Mouse (Mus musculus): Measurements from ENCODE around the gene 1700067K01Rik. TPM values are rescaled to one million over a fixed set of nuclear protein-coding genes. Genes with fewer than 3 reads are reported as not detected.

The 1700067K01Rik gene
- polyA plus RNA-seq, 1 experiment from 2014 or later, result 0.54 TPM

DNA sequence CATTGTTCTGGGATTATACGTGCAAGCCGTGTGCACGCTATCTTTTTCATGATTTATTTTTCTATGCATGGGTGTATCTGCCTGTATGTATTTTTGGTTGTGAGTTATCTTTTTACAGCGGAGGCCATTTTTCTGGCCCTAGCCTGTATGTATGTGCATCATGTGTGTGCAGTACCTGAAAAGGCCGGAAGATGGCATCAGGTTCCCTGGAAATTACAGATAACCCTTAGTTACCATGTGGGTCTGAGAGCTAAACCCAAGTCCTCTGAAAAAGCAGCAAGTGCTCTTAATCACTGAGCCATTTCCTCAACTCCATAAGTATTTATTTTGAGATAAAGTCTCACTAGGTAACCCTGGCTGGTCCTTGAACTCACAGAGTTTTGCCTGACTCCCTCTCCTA is 51.9 kb downstream of the 1700067K01Rik start:
- H3K4me1 ChIP-seq (replicated peaks), result peaks cover 25% of the 10 kb centered on the region
- ATAC-seq (ENCODE audit: insufficient number of reproducible peaks, low FRiP score), result no peak
- H3K4me2 ChIP-seq, result no peak overlapping the region
- WGBS, result 80% methylated on average over 5 of the region's 5 CpGs
- H3K4me3 ChIP-seq, result no peak overlapping the region
- no peak overlapping the region for H3K9ac ChIP-seq
- H3K9me3 ChIP-seq (replicated peaks), result no peaks in the 10 kb centered on the region
- no peaks in the 10 kb centered on the region for H3K36me3 ChIP-seq
- no peak overlapping the region for H3K27ac ChIP-seq (ENCODE audit: poor library complexity, severe bottlenecking)
- H3K27me3 ChIP-seq (replicated peaks), result no peaks in the 10 kb centered on the region

MicroRNA genes within 50 kb of the gene (microRNA counts, 519-probe panel; counts per million panel counts)
- microRNA mmu-miR-1199, result not detected

Small RNA genes within 50 kb of the gene (microRNA-seq; reads per million reads assigned to microRNA genes)
- 1.2 reads per million for gene Mir1199
- gene Mir8111, result 3.1 reads per million, percentile 8 among the genes with 10 or more reads in this experiment

Other genes starting within 250 kb of the 1700067K01Rik start
- gene Adgrl1, start 101.4 kb upstream of the 1700067K01Rik start, polyA plus RNA-seq (2016; fragmentation: Nextera tagmentation; extraction: Ambion mirVana), result 11.2 and 11.4 TPM in 2 replicates
- 0.34 and 0.40 TPM in 2 replicates for gene Gm10644, start 46.3 kb upstream of the 1700067K01Rik start, polyA plus RNA-seq (2016; fragmentation: Nextera tagmentation; extraction: Ambion mirVana)
- gene Asf1b, start 46.0 kb upstream of the 1700067K01Rik start, polyA plus RNA-seq (2016; fragmentation: Nextera tagmentation; extraction: Ambion mirVana), result 55.0 and 58.3 TPM in 2 replicates
- 216 and 234 TPM in 2 replicates for gene Prkaca, start 28.5 kb upstream of the 1700067K01Rik start, polyA plus RNA-seq (2016; fragmentation: Nextera tagmentation; extraction: Ambion mirVana)
- 4.5 and 5.8 TPM in 2 replicates for gene Samd1, start 3.8 kb upstream of the 1700067K01Rik start, polyA plus RNA-seq (2016; fragmentation: Nextera tagmentation; extraction: Ambion mirVana)
- gene 2210011C24Rik, start 10.7 kb downstream of the 1700067K01Rik start, polyA plus RNA-seq (2016; fragmentation: Nextera tagmentation; extraction: Ambion mirVana), result 0.30 TPM in 1 of 2 replicates, not detected in the other
- 1.7 and 2.1 TPM in 2 replicates for gene Palm3, start 20.0 kb downstream of the 1700067K01Rik start, polyA plus RNA-seq (2016; fragmentation: Nextera tagmentation; extraction: Ambion mirVana)
- 4.4 and 5.3 TPM in 2 replicates for gene Il27ra, start 41.1 kb downstream of the 1700067K01Rik start, polyA plus RNA-seq (2016; fragmentation: Nextera tagmentation; extraction: Ambion mirVana)
- not detected in 2 replicates for gene Rln3, start 43.5 kb downstream of the 1700067K01Rik start, polyA plus RNA-seq (2016; fragmentation: Nextera tagmentation; extraction: Ambion mirVana)
- gene Gm10643, start 63.6 kb downstream of the 1700067K01Rik start, polyA plus RNA-seq (2016; fragmentation: Nextera tagmentation; extraction: Ambion mirVana), result 1.2 TPM in 2 replicates
- 6.9 and 7.5 TPM in 2 replicates for gene Rfx1, start 65.3 kb downstream of the 1700067K01Rik start, polyA plus RNA-seq (2016; fragmentation: Nextera tagmentation; extraction: Ambion mirVana)
- 10.5 and 11.4 TPM in 2 replicates for gene Dcaf15, start 103.3 kb downstream of the 1700067K01Rik start, polyA plus RNA-seq (2016; fragmentation: Nextera tagmentation; extraction: Ambion mirVana)
- 0.14 TPM in 1 of 2 replicates, not detected in the other for gene Podnl1, start 124.5 kb downstream of the 1700067K01Rik start, polyA plus RNA-seq (2016; fragmentation: Nextera tagmentation; extraction: Ambion mirVana)
- gene Cc2d1a, start 146.4 kb downstream of the 1700067K01Rik start, polyA plus RNA-seq (2016; fragmentation: Nextera tagmentation; extraction: Ambion mirVana), result 17.7 and 18.1 TPM in 2 replicates
- gene 4930432K21Rik, start 146.5 kb downstream of the 1700067K01Rik start, polyA plus RNA-seq (2016; fragmentation: Nextera tagmentation; extraction: Ambion mirVana), result 1.00 and 1.1 TPM in 2 replicates
- 1.7 and 3.0 TPM in 2 replicates for gene Nanos3, start 183.7 kb downstream of the 1700067K01Rik start, polyA plus RNA-seq (2016; fragmentation: Nextera tagmentation; extraction: Ambion mirVana)
- gene Zswim4, start 235.6 kb downstream of the 1700067K01Rik start, polyA plus RNA-seq (2016; fragmentation: Nextera tagmentation; extraction: Ambion mirVana), result 12.9 and 13.7 TPM in 2 replicates
- gene D8Ertd738e, start 248.2 kb downstream of the 1700067K01Rik start, polyA plus RNA-seq (2016; fragmentation: Nextera tagmentation; extraction: Ambion mirVana), result 281 and 286 TPM in 2 replicates

Data from heart, embryonic 12.5 days (tissue).